Mouse (Mus musculus) midbrain, embryonic 15.5 days (tissue): Measurements from ENCODE around the gene Fnbp4. TPM values are rescaled to one million over a fixed set of nuclear protein-coding genes. Genes with fewer than 3 reads are reported as not detected.
A peak's percentile ranks its signal among the peaks of the same experiment; 100 is the strongest.

Experiments
- ATAC-seq: fragments of 200-750 bp; cut with Nextera tagmentation; replicated peaks from 2 replicates; pipeline ENCODE4 v1.8.0; 2017; ENCODE audit warnings: moderate TSS enrichment
- H3K27ac ChIP-seq: fragments of 300-500 bp; sonication (generic); 2 replicates; pipeline ENCODE4 v1.5.1; 2015; ENCODE audit warnings: mild to moderate bottlenecking, inconsistent platforms
- H3K27me3 ChIP-seq: fragments of 300-500 bp; sonication (generic); replicated peaks from 2 replicates; pipeline ENCODE4 v1.6.1; 2015; ENCODE audit warnings: inconsistent platforms
- H3K36me3 ChIP-seq: fragments of 300-500 bp; sonication (generic); replicated peaks from 2 replicates; pipeline ENCODE4 v1.6.1; 2015; ENCODE audit warnings: inconsistent platforms
- H3K4me1 ChIP-seq: fragments of 300-500 bp; sonication (generic); 2 replicates; pipeline ENCODE4 v1.6.1; 2015; ENCODE audit warnings: inconsistent platforms
- H3K4me2 ChIP-seq: fragments of 300-500 bp; sonication (generic); 2 replicates; pipeline ENCODE4 v1.6.1; 2015; ENCODE audit warnings: inconsistent platforms, mild to moderate bottlenecking, moderate library complexity
- H3K4me3 ChIP-seq: fragments of 300-500 bp; sonication (generic); 2 replicates; pipeline ENCODE4 v1.5.1; 2015; ENCODE audit warnings: mild to moderate bottlenecking, inconsistent platforms
- H3K9ac ChIP-seq: fragments of 300-500 bp; sonication (generic); 2 replicates; pipeline ENCODE4 v1.6.1; 2015; ENCODE audit warnings: mild to moderate bottlenecking, inconsistent platforms
- H3K9me3 ChIP-seq: fragments of 300-500 bp; sonication (generic); 2 replicates; pipeline ENCODE4 v1.6.1; 2016; ENCODE audit warnings: inconsistent platforms
- WGBS: fragments of 180-500 bp; shearing (Covaris S2); methylation state at CpG from one replicate; pipeline ENCODE4 v1.1.7; 2015; ENCODE audit warnings: mixed read lengths; 5-methylcytosine and 5-hydroxymethylcytosine counted together
- polyA plus RNA-seq: library from polyadenylated mRNA; unstranded; fragments of >200 nt; fragmentation: Nextera tagmentation; extraction: Ambion mirVana; gene quantifications from 2 replicates; pipeline ENCODE4 v1.2.1, GENCODE M21; 2015

The Fnbp4 gene
- polyA plus RNA-seq, 1 experiment from 2014 or later, result 116 TPM

DNA sequence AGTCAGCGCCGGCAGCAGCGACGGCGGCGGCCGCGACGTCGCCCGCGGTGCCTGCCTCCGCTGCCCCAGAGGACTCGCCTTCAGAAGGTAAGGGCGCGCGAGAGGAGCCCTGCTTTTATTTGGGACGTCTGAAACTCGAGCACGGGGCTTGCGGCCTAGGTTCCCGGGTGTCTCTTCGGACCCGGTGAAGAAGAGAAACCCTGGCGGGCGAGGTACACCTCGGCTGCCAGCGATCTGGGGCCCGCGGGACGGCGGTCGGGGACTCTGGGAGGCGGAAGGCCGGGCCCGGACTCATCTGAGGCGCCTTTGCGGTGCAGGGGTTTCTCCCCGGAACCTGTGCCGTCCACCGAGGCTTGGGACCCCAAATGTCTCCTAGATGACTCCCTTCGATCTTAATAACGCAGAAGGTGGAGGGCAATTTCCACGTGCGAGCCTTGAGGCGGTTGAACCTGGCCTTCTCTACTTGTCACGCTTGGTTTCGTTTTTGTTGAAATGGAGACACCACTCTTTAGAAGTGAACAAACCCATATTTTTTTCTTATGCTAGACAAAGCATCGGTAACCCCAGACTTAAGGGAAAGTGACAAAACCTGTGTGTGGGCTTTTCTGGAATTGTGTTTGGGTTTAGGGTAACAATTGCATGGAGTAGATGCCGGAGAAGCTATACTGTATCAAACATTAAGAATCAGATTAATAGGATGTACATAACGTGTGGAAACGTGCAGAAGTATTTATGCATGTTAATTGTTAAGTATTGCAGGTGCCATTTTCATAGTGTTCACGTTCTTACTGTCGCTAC, 769 bp downstream of the Fnbp4 start:
- WGBS, result under 1% methylated on average over 54 of the region's 54 CpGs
- H3K4me3 ChIP-seq, result peak overlapping the region; percentile 93

DNA sequence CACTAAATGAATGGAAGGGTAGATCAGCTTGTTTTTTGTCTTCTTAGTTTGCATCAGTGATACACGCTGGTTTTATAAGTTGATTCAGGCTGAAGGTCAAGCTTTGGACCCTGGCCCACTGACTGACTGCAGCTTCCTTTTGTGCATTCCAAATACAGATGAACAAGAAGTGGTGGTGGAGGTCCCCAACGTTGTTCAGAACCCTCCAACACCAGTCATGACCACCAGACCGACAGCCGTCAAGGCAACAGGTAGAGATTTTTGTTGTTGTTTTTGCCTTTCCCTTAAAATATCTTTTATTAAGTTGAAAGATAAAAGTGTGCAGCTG, 1.3 kb downstream of the Fnbp4 start:
- H3K9me3 ChIP-seq, result no peaks in the 10 kb centered on the region
- no peak for ATAC-seq
- H3K9ac ChIP-seq, result peak overlapping the region; percentile 91
- WGBS, result 8% methylated on average over 4 of the region's 4 CpGs
- H3K27me3 ChIP-seq, result no peaks in the 10 kb centered on the region
- peak overlapping the region; percentile 77 for H3K4me2 ChIP-seq
- peak overlapping the region; percentile 97 for H3K27ac ChIP-seq
- peak overlapping the region; percentile 93 for H3K4me3 ChIP-seq
- peaks cover 27% of the 10 kb centered on the region for H3K4me1 ChIP-seq
- H3K36me3 ChIP-seq, result peaks cover 6% of the 10 kb centered on the region; the same call in 1 of the 2 replicates

More for the DNA sequence above, 769 bp downstream of the Fnbp4 start:
- Histone ChIP-seq H3K27me3 (no peaks in the 10 kb centered on the region), H3K36me3 (0 out of 2 replicates have a peak, but pooled peaks cover under 1% of the 10 kb centered on the region), H3K4me2 (peak overlapping the region; percentile 77), H3K9me3 (no peaks in the 10 kb centered on the region), H3K4me1 (peaks cover 27% of the 10 kb centered on the region), H3K9ac (peak overlapping the region; percentile 91), H3K27ac (peak overlapping the region; percentile 97)
- peak; percentile 46 for ATAC-seq

DNA sequence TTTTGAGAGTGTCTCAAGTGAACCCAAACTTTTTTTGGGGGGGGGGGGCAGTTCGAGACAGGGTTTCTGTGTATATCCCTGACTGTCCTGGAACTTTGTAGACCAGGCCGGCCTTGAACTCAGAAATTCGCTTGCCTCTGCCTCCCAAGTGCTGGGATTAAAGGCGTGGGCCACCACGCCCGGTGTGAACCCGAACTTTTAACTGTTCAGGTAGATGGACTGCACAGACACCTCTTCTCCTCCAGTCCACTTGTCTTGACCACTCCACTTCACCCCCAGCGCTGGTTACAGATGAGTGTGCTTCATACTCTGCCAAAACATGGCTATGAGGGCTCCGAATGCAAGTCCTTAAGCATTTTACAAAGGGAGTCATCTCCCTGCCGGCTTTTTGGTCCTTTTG, 2.0 kb downstream of the Fnbp4 start:
- Histone ChIP-seq H3K4me1 (peaks cover 27% of the 10 kb centered on the region), H3K4me2 (peak overlapping the region; percentile 77), H3K9ac (no peak overlapping the region), H3K27ac (no peak overlapping the region), H3K27me3 (no peaks in the 10 kb centered on the region), H3K4me3 (peak overlapping the region; percentile 93), H3K9me3 (no peaks in the 10 kb centered on the region), H3K36me3 (peaks cover 7% of the 10 kb centered on the region; the same call in 1 of the 2 replicates)
- 92% methylated on average over 10 of the region's 10 CpGs for WGBS
- ATAC-seq, result no peak

DNA sequence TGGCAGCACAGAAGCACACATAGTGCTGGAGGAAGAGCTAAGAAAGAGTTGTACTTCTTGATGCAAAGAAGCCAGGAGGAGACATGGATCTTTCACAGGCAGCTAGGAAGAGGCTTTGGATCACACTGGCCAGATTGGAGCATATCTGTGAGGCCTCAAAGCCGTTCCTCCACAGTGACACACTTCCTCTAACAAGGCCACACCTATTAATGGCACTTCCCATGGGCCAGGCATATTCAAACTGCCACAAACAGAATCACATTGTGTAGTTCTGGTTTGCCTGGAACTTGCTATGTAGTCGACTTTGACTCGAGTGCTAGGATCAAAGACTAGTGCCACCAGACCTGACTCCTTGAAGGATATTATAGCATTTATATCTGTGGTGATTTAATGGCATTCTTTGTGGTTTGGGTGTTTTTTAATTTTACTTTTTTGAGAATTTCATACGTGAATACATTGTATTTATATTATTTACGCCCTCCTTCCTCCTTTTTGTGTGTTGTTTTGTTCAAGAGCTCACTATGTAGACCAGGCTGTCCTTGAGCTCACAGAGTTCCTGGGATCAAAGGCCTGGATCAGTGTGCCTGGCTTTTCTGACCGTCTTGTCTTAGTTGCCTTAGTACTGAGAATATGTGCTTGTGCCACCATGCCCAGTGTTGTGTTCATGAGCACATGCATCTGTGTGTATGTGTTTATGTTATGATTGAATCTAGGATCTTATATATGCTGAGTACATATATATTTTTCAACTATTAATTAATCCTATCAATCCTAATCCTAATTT, 4.7 kb downstream of the Fnbp4 start:
- WGBS, result 80% methylated on average over 6 of the region's 6 CpGs

DNA sequence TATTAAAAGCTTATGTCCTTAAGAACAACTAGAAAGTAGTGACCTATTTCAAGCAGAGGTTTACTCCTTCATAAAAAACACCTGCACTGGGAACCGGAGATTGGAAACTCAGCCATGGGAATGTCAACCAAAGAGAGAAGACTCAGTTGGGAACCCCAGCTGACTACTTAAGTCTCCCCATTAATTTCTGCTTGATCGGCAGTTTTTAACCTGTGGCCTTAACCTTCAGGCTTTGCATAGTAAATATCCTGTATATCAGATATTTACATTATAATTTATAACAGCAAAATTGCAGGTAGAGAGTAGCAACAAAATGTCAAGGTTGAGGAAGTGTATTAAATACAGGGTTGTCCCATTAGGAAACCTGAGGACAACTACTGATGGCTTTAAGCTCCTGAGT, 8.4 kb downstream of the Fnbp4 start:
- H3K4me1 ChIP-seq, result peaks cover 11% of the 10 kb centered on the region
- 98% methylated on average over 2 of the region's 2 CpGs for WGBS
- no peak overlapping the region for H3K4me2 ChIP-seq
- no peak overlapping the region for H3K4me3 ChIP-seq
- H3K9ac ChIP-seq, result no peak overlapping the region
- no peaks in the 10 kb centered on the region for H3K27me3 ChIP-seq
- H3K27ac ChIP-seq, result no peak overlapping the region
- no peaks in the 10 kb centered on the region for H3K9me3 ChIP-seq
- H3K36me3 ChIP-seq, result peaks cover 56% of the 10 kb centered on the region
- no peak for ATAC-seq

More for the DNA sequence above, 4.7 kb downstream of the Fnbp4 start:
- no peak for ATAC-seq
- H3K4me1 ChIP-seq, result peaks cover 27% of the 10 kb centered on the region
- H3K9ac ChIP-seq, result no peak overlapping the region
- no peak overlapping the region for H3K27ac ChIP-seq
- H3K27me3 ChIP-seq, result no peaks in the 10 kb centered on the region
- H3K4me2 ChIP-seq, result no peak overlapping the region
- H3K9me3 ChIP-seq, result no peaks in the 10 kb centered on the region
- peaks cover 32% of the 10 kb centered on the region for H3K36me3 ChIP-seq
- H3K4me3 ChIP-seq, result no peak overlapping the region

DNA sequence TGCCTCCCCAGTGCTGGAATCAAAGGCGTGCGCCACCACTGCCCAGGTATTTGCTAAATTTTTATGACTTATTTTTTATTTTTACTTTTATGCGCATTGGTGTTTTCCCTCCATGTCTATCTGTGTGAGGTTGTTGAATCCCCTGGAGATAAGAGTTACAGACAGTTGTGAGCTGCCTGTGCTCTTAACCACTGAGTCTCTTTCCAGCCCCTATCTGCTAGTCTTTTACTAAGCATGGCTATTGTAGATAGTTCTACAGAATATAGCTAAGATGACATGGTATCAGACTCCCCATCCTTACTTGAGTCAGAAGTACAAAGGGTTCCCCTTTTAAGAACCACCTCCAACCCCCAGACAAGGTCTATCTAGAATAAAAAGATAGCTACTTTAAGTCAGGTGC, 9.0 kb downstream of the Fnbp4 start:
- WGBS, result 98% methylated on average over 3 of the region's 3 CpGs
- Histone ChIP-seq H3K9ac (no peak overlapping the region), H3K27me3 (no peaks in the 10 kb centered on the region), H3K4me1 (peaks cover 4% of the 10 kb centered on the region), H3K4me3 (no peak overlapping the region), H3K4me2 (no peak overlapping the region), H3K36me3 (peaks cover 61% of the 10 kb centered on the region), H3K27ac (no peak overlapping the region), H3K9me3 (no peaks in the 10 kb centered on the region)
- no peak for ATAC-seq

DNA sequence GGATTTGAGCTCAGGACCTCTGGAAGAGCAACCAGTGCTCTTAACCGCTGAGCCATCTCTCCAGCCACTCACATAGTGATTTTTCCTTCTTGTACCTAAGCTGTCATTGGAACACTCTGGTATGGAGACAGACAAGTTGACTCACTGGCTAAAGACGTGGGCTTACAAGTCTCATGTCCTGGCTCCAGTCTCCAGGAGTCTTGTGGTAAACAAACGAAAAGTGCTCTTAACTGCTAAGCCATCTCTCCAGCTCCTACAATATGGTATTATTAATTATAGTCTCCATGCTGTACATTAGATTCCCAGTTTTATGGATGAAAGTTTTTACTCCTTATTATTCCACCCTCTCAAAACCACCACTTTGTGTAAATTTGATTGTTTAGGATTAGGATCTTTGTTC, 20.0 kb downstream of the Fnbp4 start:
- H3K4me3 ChIP-seq, result no peak overlapping the region
- no peaks in the 10 kb centered on the region for H3K27me3 ChIP-seq
- ATAC-seq, result no peak
- 87% methylated on average over 3 of the region's 3 CpGs for WGBS
- peaks cover 62% of the 10 kb centered on the region for H3K36me3 ChIP-seq
- H3K4me1 ChIP-seq, result no peaks in the 10 kb centered on the region
- no peaks in the 10 kb centered on the region for H3K9me3 ChIP-seq
- H3K9ac ChIP-seq, result no peak overlapping the region
- no peak overlapping the region for H3K4me2 ChIP-seq
- no peak overlapping the region for H3K27ac ChIP-seq

DNA sequence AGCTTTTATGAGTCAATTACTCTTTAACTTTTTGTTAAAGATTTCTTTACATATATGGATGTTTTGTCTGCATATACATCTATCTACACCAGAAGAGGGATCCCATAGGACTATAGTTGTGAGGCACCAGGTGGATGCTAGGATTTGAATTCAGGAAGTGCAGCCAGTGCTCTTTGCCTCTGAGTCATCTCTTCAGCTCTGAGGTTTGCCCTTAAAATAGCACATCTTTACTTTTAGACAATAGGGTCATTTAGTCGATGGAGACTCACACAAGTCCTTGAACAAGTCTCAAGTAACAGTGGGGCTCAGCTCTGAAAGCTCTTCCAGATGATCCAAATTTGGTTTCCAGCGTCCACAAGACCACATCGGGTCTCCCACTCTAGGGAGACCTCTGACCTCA, 36.2 kb downstream of the Fnbp4 start:
- WGBS, result 56% methylated on average over 3 of the region's 3 CpGs
- Histone ChIP-seq H3K27ac (no peak overlapping the region), H3K9me3 (no peaks in the 10 kb centered on the region), H3K27me3 (0 out of 2 replicates have a peak, but pooled peaks cover 4% of the 10 kb centered on the region), H3K9ac (no peak overlapping the region), H3K4me2 (no peak overlapping the region), H3K36me3 (peaks cover 34% of the 10 kb centered on the region), H3K4me1 (peaks cover 13% of the 10 kb centered on the region), H3K4me3 (no peak overlapping the region)
- no peak for ATAC-seq

DNA sequence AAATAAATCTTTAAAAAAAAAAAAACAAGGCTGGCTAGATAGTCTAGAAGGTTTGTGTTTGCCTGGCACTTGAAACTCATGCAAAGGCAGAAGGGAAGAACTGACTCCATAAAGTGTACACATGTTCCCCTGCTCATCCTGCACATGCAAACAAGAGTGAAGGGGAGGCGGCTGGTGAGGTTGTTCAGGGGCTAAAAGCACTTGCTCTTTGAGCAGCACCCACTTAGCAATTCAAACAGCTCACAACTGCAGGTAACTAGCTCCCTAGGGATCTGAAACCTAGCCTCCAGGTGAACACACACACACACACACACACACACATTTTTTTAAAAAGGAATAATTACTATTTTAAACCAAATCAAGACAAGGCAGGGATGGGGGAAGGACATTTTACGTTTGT, 36.8 kb downstream of the Fnbp4 start:
- peaks cover 13% of the 10 kb centered on the region for H3K4me1 ChIP-seq
- H3K36me3 ChIP-seq, result peaks cover 33% of the 10 kb centered on the region
- no peaks in the 10 kb centered on the region for H3K9me3 ChIP-seq
- H3K27ac ChIP-seq, result no peak overlapping the region
- no peak for ATAC-seq
- 28% methylated on average over 2 of the region's 2 CpGs for WGBS
- H3K27me3 ChIP-seq, result 0 out of 2 replicates have a peak, but pooled peaks cover 4% of the 10 kb centered on the region
- no peak overlapping the region for H3K4me2 ChIP-seq
- no peak overlapping the region for H3K4me3 ChIP-seq
- no peak overlapping the region for H3K9ac ChIP-seq

DNA sequence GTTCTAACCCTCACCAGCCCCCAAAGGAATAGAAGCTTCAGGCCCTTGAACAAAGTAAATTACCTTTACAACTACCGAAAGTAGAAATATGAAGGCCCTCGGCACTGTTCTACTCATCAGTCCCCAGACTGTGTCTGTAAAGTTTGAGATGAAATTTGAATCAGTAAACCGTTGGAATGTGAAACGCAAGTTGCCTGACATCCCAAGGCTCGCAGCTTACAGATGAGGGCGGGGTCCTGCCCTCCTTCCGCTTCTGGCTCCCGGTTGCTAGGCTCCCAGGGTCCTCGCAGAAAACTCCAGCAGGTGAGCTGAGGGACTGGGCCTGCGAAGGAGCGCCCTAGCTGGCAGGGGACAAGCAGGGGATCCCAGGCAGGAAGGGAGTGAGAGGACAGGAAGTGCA, 37.3 kb downstream of the Fnbp4 start, which contains the start of gene Agbl2:
Agbl2 (plus strand) TSS at position 270 of the 400 bp plus-strand sequence.
- 6% methylated on average over 11 of the region's 11 CpGs for WGBS
- peaks cover 13% of the 10 kb centered on the region for H3K4me1 ChIP-seq
- H3K9me3 ChIP-seq, result no peaks in the 10 kb centered on the region
- no peak within 1 kb of the TSS for H3K27ac ChIP-seq
- peak within 1 kb of the TSS; percentile 26 for H3K4me3 ChIP-seq
- H3K4me2 ChIP-seq, result peak within 1 kb of the TSS; percentile 50
- ATAC-seq, result peak; percentile 62
- peaks cover 29% of the 10 kb centered on the region for H3K36me3 ChIP-seq
- 0 out of 2 replicates have a peak, but pooled peaks cover 4% of the 10 kb centered on the region for H3K27me3 ChIP-seq
- H3K9ac ChIP-seq, result peak within 1 kb of the TSS; percentile 4; the same call in 1 of the 2 replicates

DNA sequence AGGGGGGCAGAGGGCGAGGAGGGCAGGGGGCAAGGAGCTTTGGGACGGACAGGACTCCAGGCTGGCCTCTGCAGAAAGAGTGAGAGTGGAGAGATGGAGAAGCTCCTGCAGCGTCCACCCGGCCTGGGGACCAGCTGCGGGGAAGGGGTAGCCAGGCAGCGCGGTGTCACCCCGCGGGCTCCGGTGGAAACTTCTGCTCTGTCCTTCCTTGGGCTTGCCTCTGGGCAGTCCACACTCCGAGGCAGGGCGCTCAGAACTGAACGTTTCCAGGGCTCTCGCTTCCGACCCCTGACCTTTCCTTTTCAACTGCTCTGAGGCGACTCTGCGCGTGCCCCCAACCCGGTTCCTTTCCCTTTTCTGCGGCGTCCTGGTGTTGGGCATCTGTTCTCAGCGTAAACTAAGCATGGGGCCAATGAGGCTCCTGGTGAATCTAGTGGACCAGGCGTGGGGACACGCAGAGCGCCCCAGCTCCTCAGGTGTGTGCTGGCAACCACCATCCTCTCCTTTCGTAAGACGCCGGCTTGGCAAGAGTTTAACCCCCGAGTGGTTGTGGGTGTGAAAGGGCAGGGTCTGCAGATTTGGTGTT, 37.8 kb downstream of the Fnbp4 start:
- Histone ChIP-seq H3K9me3 (no peaks in the 10 kb centered on the region), H3K4me2 (peak overlapping the region; percentile 50), H3K9ac (peak overlapping the region; percentile 4; the same call in 1 of the 2 replicates), H3K4me1 (peaks cover 13% of the 10 kb centered on the region), H3K4me3 (peak overlapping the region; percentile 26), H3K36me3 (peaks cover 24% of the 10 kb centered on the region), H3K27me3 (0 out of 2 replicates have a peak, but pooled peaks cover 4% of the 10 kb centered on the region), H3K27ac (no peak overlapping the region)
- 2% methylated on average over 27 of the region's 29 CpGs for WGBS
- peak; percentile 62 for ATAC-seq

DNA sequence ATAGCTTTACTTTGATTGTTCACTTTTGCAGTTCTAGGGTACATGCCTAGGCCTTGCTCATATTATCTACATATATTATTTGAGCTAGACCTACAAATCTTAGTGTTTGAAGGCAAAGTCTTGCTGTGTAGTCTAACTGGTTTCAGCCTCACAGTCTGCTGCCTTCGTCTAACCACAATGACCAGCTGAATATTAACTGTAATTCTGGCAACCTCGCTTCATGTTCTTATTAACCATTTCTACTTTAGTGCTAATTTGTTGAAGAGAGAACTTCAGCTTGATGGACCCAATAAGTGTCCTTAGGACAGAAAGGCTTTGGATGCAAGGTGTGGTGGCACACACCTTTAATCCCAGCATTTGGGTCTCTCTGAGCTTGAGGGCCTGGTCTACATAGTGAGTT, 43.0 kb downstream of the Fnbp4 start:
- Histone ChIP-seq H3K27ac (no peak overlapping the region), H3K36me3 (no peaks in the 10 kb centered on the region), H3K4me1 (peaks cover 3% of the 10 kb centered on the region), H3K9ac (no peak overlapping the region), H3K9me3 (no peaks in the 10 kb centered on the region), H3K4me3 (no peak overlapping the region), H3K4me2 (no peak overlapping the region), H3K27me3 (0 out of 2 replicates have a peak, but pooled peaks cover 4% of the 10 kb centered on the region)
- 90% methylated on average over 2 of the region's 2 CpGs for WGBS
- ATAC-seq, result no peak
